ENCODE assay signal across 24 mouse cellular contexts in the genomic region with DNA sequence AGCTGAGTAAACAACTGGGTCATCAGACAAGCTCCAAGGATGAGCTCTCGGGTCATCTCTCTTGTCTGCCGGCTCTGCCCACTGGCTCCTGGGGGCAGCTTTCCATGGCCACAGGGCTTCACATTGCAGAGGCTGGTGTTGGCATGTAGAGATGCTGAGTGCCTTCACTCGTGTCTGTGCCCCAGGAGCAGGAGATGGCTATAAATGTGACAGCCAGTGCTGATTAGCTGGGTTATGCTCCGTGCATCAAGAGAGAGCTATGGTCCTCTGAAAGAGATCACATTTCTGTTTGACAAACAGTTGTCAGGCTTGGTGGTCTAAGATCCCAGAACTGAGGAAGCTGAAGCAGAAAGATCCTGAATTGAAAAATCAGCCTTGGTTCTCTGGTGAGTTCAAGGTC.
DNase-seq lines count a peak whose midpoint lies in the region; ATAC-seq and TF ChIP-seq lines count a peak whose summit lies in the region.
"Had no signal": no experiment of that assay in that cellular context is flagged by ENCODE, and none has a peak within 500 bp of the region (broad histone marks: within the 10 kb centered on the region; RNA-seq: fewer than 3 reads in every experiment).

No protein-coding gene starts in this region.

- H3K27me3 ChIP-seq in kidney, embryonic 14.5 days (ENCODE audit: control insufficient read depth, insufficient read depth, low read length): no peaks in the 10 kb centered on the region
- no peaks in the 10 kb centered on the region; the same call in 1 of the 2 replicates for H3K27me3 ChIP-seq in kidney, embryonic 16.5 days (ENCODE audit: insufficient read depth, low read length)
- H3K27me3 ChIP-seq in midbrain, embryonic 11.5 days (ENCODE audit: control insufficient read depth, insufficient read depth, low read length): no peaks in the 10 kb centered on the region
- H3K27me3 ChIP-seq in midbrain, postnatal 0 days (ENCODE audit: insufficient read depth, low read length): no peaks in the 10 kb centered on the region
- H3K27me3 ChIP-seq: CH12.LX; forebrain, embryonic 13.5 days; forebrain, embryonic 15.5 days; Patski had no signal

- H3K4me2 ChIP-seq in kidney, embryonic 14.5 days (replicated peaks; ENCODE audit: low read depth, low read length): no peak overlapping the region
- no peak overlapping the region for H3K4me2 ChIP-seq in kidney, embryonic 16.5 days (replicated peaks; ENCODE audit: low read depth, low read length)
- H3K4me2 ChIP-seq in midbrain, embryonic 11.5 days: no peak overlapping the region
- no peak overlapping the region for H3K4me2 ChIP-seq in midbrain, postnatal 0 days (ENCODE audit: low read depth, low read length, poor library complexity, severe bottlenecking)
- H3K4me2 ChIP-seq: embryonic facial prominence, embryonic 12.5 days; forebrain, embryonic 13.5 days; forebrain, embryonic 15.5 days had no signal

- H3K9me3 ChIP-seq in kidney, embryonic 14.5 days (ENCODE audit: control insufficient read depth, low read length): no peaks in the 10 kb centered on the region
- H3K9me3 ChIP-seq in kidney, embryonic 16.5 days (ENCODE audit: low read length): peaks cover 4% of the 10 kb centered on the region; the same call in 1 of the 2 replicates
- no peaks in the 10 kb centered on the region for H3K9me3 ChIP-seq in midbrain, embryonic 11.5 days (ENCODE audit: control insufficient read depth, low read length)
- no peaks in the 10 kb centered on the region for H3K9me3 ChIP-seq in midbrain, postnatal 0 days (ENCODE audit: low read length)
- H3K9me3 ChIP-seq: embryonic facial prominence, embryonic 10.5 days; embryonic facial prominence, embryonic 12.5 days; forebrain, embryonic 13.5 days; forebrain, embryonic 15.5 days; G1E had no signal

- 15% methylated on average over 4 of the region's 4 CpGs for WGBS in kidney, embryonic 14.5 days
- WGBS in kidney, embryonic 16.5 days: 12% methylated on average over 4 of the region's 4 CpGs
- 61% methylated on average over 4 of the region's 4 CpGs for WGBS in midbrain, embryonic 11.5 days
- 60% methylated on average over 4 of the region's 4 CpGs for WGBS in midbrain, postnatal 0 days

- no peak overlapping the region for H3K4me3 ChIP-seq in kidney, embryonic 14.5 days (ENCODE audit: low read length)
- H3K4me3 ChIP-seq in kidney, embryonic 16.5 days (ENCODE audit: low read length): no peak overlapping the region
- H3K4me3 ChIP-seq in midbrain, embryonic 11.5 days (ENCODE audit: low read depth, low read length): no peak overlapping the region
- no peak overlapping the region for H3K4me3 ChIP-seq in midbrain, postnatal 0 days (ENCODE audit: low read depth, low read length)
- H3K4me3 ChIP-seq: embryonic facial prominence, embryonic 10.5 days; embryonic facial prominence, embryonic 12.5 days; forebrain, embryonic 13.5 days; forebrain, embryonic 15.5 days had no signal

- H3K36me3 ChIP-seq in kidney, embryonic 14.5 days (ENCODE audit: control insufficient read depth, insufficient read depth, low read length): no peaks in the 10 kb centered on the region
- no peaks in the 10 kb centered on the region for H3K36me3 ChIP-seq in kidney, embryonic 16.5 days (ENCODE audit: insufficient read depth, low read length)
- no peaks in the 10 kb centered on the region for H3K36me3 ChIP-seq in midbrain, embryonic 11.5 days (ENCODE audit: control insufficient read depth, insufficient read depth, low read length)
- no peaks in the 10 kb centered on the region for H3K36me3 ChIP-seq in midbrain, postnatal 0 days (ENCODE audit: insufficient read depth, low read length)
- H3K36me3 ChIP-seq: embryonic facial prominence, embryonic 10.5 days; embryonic facial prominence, embryonic 12.5 days; forebrain, embryonic 15.5 days; G1E had no signal

- no peak overlapping the region for H3K27ac ChIP-seq in kidney, embryonic 14.5 days (ENCODE audit: low read depth, low read length)
- no peak overlapping the region for H3K27ac ChIP-seq in kidney, embryonic 16.5 days (ENCODE audit: low read length)
- no peak overlapping the region for H3K27ac ChIP-seq in midbrain, embryonic 11.5 days (ENCODE audit: low read depth, low read length)
- no peak overlapping the region for H3K27ac ChIP-seq in midbrain, postnatal 0 days (ENCODE audit: low read depth, low read length)
- H3K27ac ChIP-seq: embryonic facial prominence, embryonic 10.5 days; embryonic facial prominence, embryonic 12.5 days; forebrain, embryonic 13.5 days; forebrain, embryonic 15.5 days had no signal

- no peak for DNase-seq in kidney, postnatal 25 days
- no peak for DNase-seq in kidney, adult 9 months
- peak; percentile 65 for DNase-seq in midbrain, embryonic 11.5 days (ENCODE audit: low spot score, missing footprints)
- DNase-seq in midbrain, postnatal 0 days (ENCODE audit: low spot score): no peak
- DNase-seq: adrenal gland, adult 8-10 months; adrenal gland, postnatal 14 days; adrenal gland, postnatal 36 days; B cell, adult 2 months; cerebellum, adult 11-12 months; cerebellum, adult 2 months; cerebellum, adult 9-10 months; cerebellum, postnatal 10 days; cerebellum, postnatal 25 days had no signal

- H3K4me1 ChIP-seq in kidney, embryonic 14.5 days (ENCODE audit: control insufficient read depth, insufficient read depth, low read length): no peaks in the 10 kb centered on the region
- peaks cover 9% of the 10 kb centered on the region; the same call in 1 of the 2 replicates for H3K4me1 ChIP-seq in kidney, embryonic 16.5 days (ENCODE audit: insufficient read depth, low read length)
- peaks cover 3% of the 10 kb centered on the region for H3K4me1 ChIP-seq in midbrain, embryonic 11.5 days (ENCODE audit: control insufficient read depth, insufficient read depth, low read length)
- H3K4me1 ChIP-seq in midbrain, postnatal 0 days (ENCODE audit: insufficient read depth, low read length): no peaks in the 10 kb centered on the region
- H3K4me1 ChIP-seq: embryonic facial prominence, embryonic 12.5 days; forebrain, embryonic 13.5 days; forebrain, embryonic 15.5 days had no signal

- no peak for TF ChIP-seq CTCF in midbrain, postnatal 0 days (IDR thresholded peaks at IDR 0.05)

- peak; percentile 62 for ATAC-seq in kidney, embryonic 14.5 days (ENCODE audit: low FRiP score, low TSS enrichment)
- ATAC-seq in kidney, embryonic 16.5 days (ENCODE audit: low FRiP score, low TSS enrichment): peak; percentile 44; the same call in 1 of the 2 replicates
- ATAC-seq in midbrain, embryonic 11.5 days (ENCODE audit: low FRiP score): no peak
- no peak for ATAC-seq in midbrain, postnatal 0 days (ENCODE audit: low FRiP score)
- ATAC-seq: activated CD4-positive, CD25-positive, alpha-beta regulatory T cell, adult 4 months; CD4-positive, CD25-positive, alpha-beta regulatory T cell, adult 4 months; forebrain, embryonic 13.5 days; forebrain, embryonic 15.5 days; Patski had no signal

- H3K9ac ChIP-seq in kidney, embryonic 14.5 days (ENCODE audit: low read depth, low read length): no peak overlapping the region
- no peak overlapping the region for H3K9ac ChIP-seq in kidney, embryonic 16.5 days (replicated peaks; ENCODE audit: low read length)
- H3K9ac ChIP-seq in midbrain, embryonic 11.5 days (ENCODE audit: low read length): no peak overlapping the region
- H3K9ac ChIP-seq in midbrain, postnatal 0 days (replicated peaks; ENCODE audit: low read length, poor library complexity, severe bottlenecking): no peak overlapping the region
- H3K9ac ChIP-seq: embryonic facial prominence, embryonic 12.5 days; forebrain, embryonic 13.5 days; forebrain, embryonic 15.5 days had no signal

Comparison
In these comparisons a context has a peak if more than half of its experiments do, and no peak if none do; other contexts are left out.
1. ATAC-seq: peak in kidney, embryonic 14.5 days (single experiment) and kidney, embryonic 16.5 days (single experiment); none in midbrain, embryonic 11.5 days (single experiment) and midbrain, postnatal 0 days (single experiment).